Mouse (Mus musculus) kidney, adult 18-20 months (tissue): ENCODE data around the gene Idua.

Experiments
- DNase-seq: peaks from one replicate; pipeline ENCODE4 v3.0.0; 2021

The Idua gene

GRCm38 (mm10) chr5:108655381-108655780 is 4.8 kb upstream of the Idua start:
- DNase-seq = no peak

GRCm38 (mm10) chr5:108655891-108656650 is 4.1 kb upstream of the Idua start:
- DNase-seq = no peak

GRCm38 (mm10) chr5:108657406-108657805 is 2.7 kb upstream of the Idua start:
- DNase-seq = no peak

GRCm38 (mm10) chr5:108658611-108659010 is 1.5 kb upstream of the Idua start:
- DNase-seq = no peak

GRCm38 (mm10) chr5:108660632-108661268 is 619 bp downstream of the Idua start:
- peak; percentile 96 for DNase-seq

GRCm38 (mm10) chr5:108662772-108663171 is 2.6 kb downstream of the Idua start:
- DNase-seq = no peak

- DNase-seq = no peak
Observed at GRCm38 (mm10) chr5:108665066-108665465, 4.9 kb downstream of the Idua start.

- no peak for DNase-seq
Observed at GRCm38 (mm10) chr5:108667370-108667769, 7.2 kb downstream of the Idua start.

GRCm38 (mm10) chr5:108668387-108668932 is 8.3 kb downstream of the Idua start:
- DNase-seq = no peak

- DNase-seq = peak; percentile 94
Observed at GRCm38 (mm10) chr5:108668977-108669936, 9.1 kb downstream of the Idua start, which contains the start of gene Dgkq. Gene Dgkq, minus strand, starts transcription at chr5:108669672.

- peak; percentile 43 for DNase-seq
Observed at GRCm38 (mm10) chr5:108669986-108670385, 9.9 kb downstream of the Idua start.

- DNase-seq = peak; percentile 74
Observed at GRCm38 (mm10) chr5:108670785-108671184, 10.7 kb downstream of the Idua start.

- peak; percentile 16 for DNase-seq
Observed at GRCm38 (mm10) chr5:108671757-108672156, 11.6 kb downstream of the Idua start.

- DNase-seq = peak; percentile 72
Observed at GRCm38 (mm10) chr5:108674624-108675023, 14.5 kb downstream of the Idua start.

- DNase-seq = peak; percentile 71
Observed at GRCm38 (mm10) chr5:108675251-108675816, 15.2 kb downstream of the Idua start, which contains the start of gene Slc26a1. Gene Slc26a1, minus strand, starts transcription at chr5:108675569.

GRCm38 (mm10) chr5:108676772-108677498 is 16.8 kb downstream of the Idua start:
- peak; percentile 30 for DNase-seq

- peak; percentile 60 for DNase-seq
Observed at GRCm38 (mm10) chr5:108677605-108678295, 17.6 kb downstream of the Idua start.

GRCm38 (mm10) chr5:108678296-108678854 is 18.2 kb downstream of the Idua start:
- DNase-seq = peak; percentile 36

GRCm38 (mm10) chr5:108679909-108680308 is 19.8 kb downstream of the Idua start:
- DNase-seq = no peak

- DNase-seq = no peak
Observed at GRCm38 (mm10) chr5:108680871-108681270, 20.7 kb downstream of the Idua start.

GRCm38 (mm10) chr5:108689091-108689490 is 29.0 kb downstream of the Idua start:
- no peak for DNase-seq
